Mouse (Mus musculus): ENCODE results near the gene Tcl1b5. TPM values are rescaled to one million over a fixed set of nuclear protein-coding genes. Genes with fewer than 3 reads are reported as not detected.
"Not testable (repeated sequence)": the region's sequence is repeated elsewhere in the genome, so short reads cannot be mapped to it uniquely, and the experiment has no call there.

Gene Tcl1b5
- polyA plus RNA-seq (2015; fragmentation: Nextera tagmentation; extraction: Ambion mirVana): not detected in 2 replicates

GRCm38 (mm10) chr12:105176044-105176443 lies at the start of gene Tcl1b5:
TSS of gene Tcl1b5 (plus strand) at chr12:105176344.
- not testable (repeated sequence) for H3K4me1 ChIP-seq; H3K36me3 ChIP-seq; H3K9ac ChIP-seq; H3K27me3 ChIP-seq (replicated peaks); H3K4me2 ChIP-seq; H3K9me3 ChIP-seq; H3K27ac ChIP-seq; H3K4me3 ChIP-seq (replicated peaks); ATAC-seq (ENCODE audit: insufficient read depth, low FRiP score, low read depth)
- 50% methylated on average over 3 of the region's 3 CpGs for WGBS

- Histone ChIP-seq H3K27ac (no peak overlapping the region), H3K9me3 (no peaks in the 10 kb centered on the region), H3K27me3 (replicated peaks) (no peaks in the 10 kb centered on the region), H3K9ac (no peak overlapping the region), H3K36me3 (no peaks in the 10 kb centered on the region), H3K4me2 (no peak overlapping the region), H3K4me1 (no peaks in the 10 kb centered on the region), H3K4me3 (replicated peaks) (no peak overlapping the region)
- WGBS: 73% methylated on average over 4 of the region's 4 CpGs
- no peak for ATAC-seq (ENCODE audit: insufficient read depth, low FRiP score, low read depth)
Observed at GRCm38 (mm10) chr12:105126516-105126915, 49.6 kb upstream of the Tcl1b5 start.

DNA sequence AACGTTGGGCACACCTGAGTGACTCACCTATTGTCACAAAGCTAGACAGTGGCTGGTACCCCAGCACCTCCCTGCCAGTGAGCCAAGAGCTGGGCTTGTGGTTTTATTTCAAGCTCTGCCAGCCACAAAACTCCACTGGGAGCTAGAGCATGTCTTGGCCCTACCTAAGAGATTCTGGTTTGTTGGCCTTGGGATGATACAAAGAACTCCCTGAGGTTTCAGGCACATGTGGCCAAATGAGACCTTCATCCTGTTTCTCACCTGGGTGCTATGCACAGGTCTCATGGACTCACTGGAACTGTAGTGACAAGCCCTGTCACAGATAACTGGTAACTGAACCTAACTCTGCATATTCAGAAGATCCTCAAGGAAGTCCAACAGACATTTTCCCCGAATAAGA lies 48.5 kb upstream of the Tcl1b5 start:
- Histone ChIP-seq H3K9ac (no peak overlapping the region), H3K4me2 (no peak overlapping the region), H3K27me3 (replicated peaks) (no peaks in the 10 kb centered on the region), H3K27ac (no peak overlapping the region), H3K4me3 (replicated peaks) (no peak overlapping the region), H3K36me3 (no peaks in the 10 kb centered on the region), H3K4me1 (no peaks in the 10 kb centered on the region), H3K9me3 (no peaks in the 10 kb centered on the region)
- no peak for ATAC-seq (ENCODE audit: insufficient read depth, low FRiP score, low read depth)
- 78% methylated on average over 2 of the region's 2 CpGs for WGBS

DNA sequence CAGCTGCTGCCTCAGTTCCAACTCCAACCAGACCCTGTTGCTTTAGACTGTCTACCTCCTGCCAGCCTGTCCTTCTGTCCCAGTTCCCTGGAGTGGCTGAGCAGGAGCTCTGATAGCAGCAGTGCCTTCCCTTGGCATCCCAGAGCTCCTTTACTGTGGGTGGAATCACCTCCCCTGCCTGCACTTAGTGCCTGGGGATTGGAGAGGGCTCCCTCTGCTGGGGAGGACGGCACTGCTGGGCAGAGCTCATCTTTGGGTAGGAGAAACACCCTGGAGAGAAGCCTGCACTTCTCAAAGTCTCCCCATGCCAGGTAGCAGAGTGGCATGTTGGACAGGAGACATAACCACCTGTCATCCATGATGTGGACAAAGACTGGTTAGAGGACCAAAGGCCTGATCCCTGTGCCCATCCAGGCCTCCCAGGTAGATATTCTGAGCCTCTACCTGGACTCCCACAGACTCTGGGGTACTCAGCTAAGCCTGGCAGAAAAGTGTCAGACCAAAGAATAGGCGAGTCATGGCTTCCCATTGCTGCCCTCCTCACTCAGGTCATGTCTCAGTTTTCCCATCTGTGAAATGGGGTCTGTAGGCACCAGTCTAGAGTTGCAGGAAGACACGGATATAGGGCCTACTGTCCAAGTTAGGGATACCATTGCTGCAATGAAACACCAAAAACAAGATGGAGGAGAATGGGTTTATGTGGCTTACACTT lies 46.5 kb upstream of the Tcl1b5 start:
- not testable (repeated sequence) for H3K9me3 ChIP-seq; H3K4me3 ChIP-seq (replicated peaks); H3K4me1 ChIP-seq; H3K36me3 ChIP-seq; H3K4me2 ChIP-seq; H3K27ac ChIP-seq; ATAC-seq (ENCODE audit: insufficient read depth, low FRiP score, low read depth); H3K27me3 ChIP-seq (replicated peaks); H3K9ac ChIP-seq
- 66% methylated on average over 3 of the region's 3 CpGs for WGBS

DNA sequence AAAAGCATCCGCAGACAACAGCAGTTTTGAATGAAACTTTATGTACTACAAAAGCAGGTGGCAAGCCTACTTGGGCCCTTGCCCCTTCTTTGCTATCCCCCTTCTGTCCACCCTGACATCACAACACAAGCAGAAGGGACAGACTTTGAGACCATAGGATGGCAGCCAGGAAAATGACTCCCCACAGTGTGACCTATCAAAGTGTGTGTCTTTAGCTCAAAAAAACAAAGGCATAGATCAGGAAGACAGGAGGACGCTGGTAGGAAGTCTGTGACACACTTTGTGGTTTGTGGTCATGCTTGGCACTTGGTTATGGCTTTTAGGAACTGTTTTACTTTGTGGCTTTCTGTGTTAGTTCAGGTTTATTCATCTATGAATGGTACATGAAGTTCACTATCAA lies 42.0 kb upstream of the Tcl1b5 start:
- not testable (repeated sequence) for H3K4me2 ChIP-seq; H3K4me1 ChIP-seq; H3K27me3 ChIP-seq (replicated peaks); H3K9ac ChIP-seq; H3K4me3 ChIP-seq (replicated peaks); H3K9me3 ChIP-seq; H3K36me3 ChIP-seq; ATAC-seq (ENCODE audit: insufficient read depth, low FRiP score, low read depth); H3K27ac ChIP-seq
- WGBS: 68% methylated on average over 2 of the region's 2 CpGs

DNA sequence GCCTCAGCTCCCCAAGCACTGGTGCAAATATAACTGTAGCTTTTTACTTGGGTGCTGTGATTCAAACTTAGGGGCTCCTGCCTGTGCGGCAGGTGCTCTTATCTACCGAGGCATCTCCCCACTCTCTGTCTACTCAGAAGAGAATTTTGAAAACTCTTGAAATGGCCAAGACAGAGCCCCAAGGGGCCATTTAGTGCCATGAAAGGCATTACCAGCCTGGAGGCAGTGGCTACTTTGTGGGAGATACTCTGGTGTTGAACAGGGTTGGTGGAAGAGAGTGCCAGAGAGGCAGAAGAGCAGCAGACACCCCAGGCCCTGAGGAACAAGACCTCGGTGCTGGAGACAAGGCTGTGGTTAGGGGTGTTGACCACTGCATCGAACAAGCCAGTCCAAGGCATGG lies 41.3 kb upstream of the Tcl1b5 start:
- 73% methylated on average over 4 of the region's 4 CpGs for WGBS
- H3K27ac ChIP-seq; H3K4me2 ChIP-seq; H3K4me3 ChIP-seq (replicated peaks); ATAC-seq (ENCODE audit: insufficient read depth, low FRiP score, low read depth); H3K4me1 ChIP-seq; H3K9ac ChIP-seq; H3K36me3 ChIP-seq; H3K27me3 ChIP-seq (replicated peaks); H3K9me3 ChIP-seq: not testable (repeated sequence)

- not testable (repeated sequence) for H3K9me3 ChIP-seq; ATAC-seq (ENCODE audit: insufficient read depth, low FRiP score, low read depth); H3K4me1 ChIP-seq; H3K4me2 ChIP-seq; H3K9ac ChIP-seq; H3K4me3 ChIP-seq (replicated peaks); H3K36me3 ChIP-seq; H3K27me3 ChIP-seq (replicated peaks); H3K27ac ChIP-seq
- 69% methylated on average over 1 of the region's 1 CpGs for whole genome bisulfite sequencing
Observed at GRCm38 (mm10) chr12:105137729-105138128, 38.4 kb upstream of the Tcl1b5 start.

- Histone ChIP-seq H3K9ac (no peak overlapping the region), H3K27me3 (replicated peaks) (no peaks in the 10 kb centered on the region), H3K9me3 (no peaks in the 10 kb centered on the region), H3K36me3 (no peaks in the 10 kb centered on the region), H3K4me3 (replicated peaks) (no peak overlapping the region), H3K27ac (no peak overlapping the region), H3K4me2 (no peak overlapping the region), H3K4me1 (no peaks in the 10 kb centered on the region)
- 89% methylated on average over 3 of the region's 3 CpGs for WGBS
- ATAC-seq (ENCODE audit: insufficient read depth, low FRiP score, low read depth): no peak
Observed at GRCm38 (mm10) chr12:105143096-105143495, 33.0 kb upstream of the Tcl1b5 start.

DNA sequence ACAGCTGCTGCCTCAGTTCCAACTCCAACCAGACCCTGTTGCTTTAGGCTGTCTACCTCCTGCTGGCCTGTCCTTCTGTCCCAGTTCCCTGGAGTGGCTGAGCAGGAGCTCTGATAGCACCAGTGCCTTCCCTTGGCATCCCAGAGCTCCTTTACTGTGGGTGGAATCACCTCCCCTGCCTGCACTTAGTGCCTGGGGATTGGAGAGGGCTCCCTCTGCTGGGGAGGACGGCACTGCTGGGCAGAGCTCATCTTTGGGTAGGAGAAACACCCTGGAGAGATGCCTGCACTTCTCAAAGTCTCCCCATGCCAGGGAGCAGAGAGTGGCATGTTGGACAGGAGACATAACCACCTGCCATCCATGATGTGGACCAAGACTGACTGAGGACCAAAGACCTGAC lies 31.2 kb upstream of the Tcl1b5 start:
- H3K9ac ChIP-seq; H3K4me1 ChIP-seq; H3K9me3 ChIP-seq; H3K27me3 ChIP-seq (replicated peaks); H3K4me2 ChIP-seq; H3K4me3 ChIP-seq (replicated peaks); ATAC-seq (ENCODE audit: insufficient read depth, low FRiP score, low read depth); H3K36me3 ChIP-seq; H3K27ac ChIP-seq: not testable (repeated sequence)
- WGBS: 26% methylated on average over 1 of the region's 1 CpGs

DNA sequence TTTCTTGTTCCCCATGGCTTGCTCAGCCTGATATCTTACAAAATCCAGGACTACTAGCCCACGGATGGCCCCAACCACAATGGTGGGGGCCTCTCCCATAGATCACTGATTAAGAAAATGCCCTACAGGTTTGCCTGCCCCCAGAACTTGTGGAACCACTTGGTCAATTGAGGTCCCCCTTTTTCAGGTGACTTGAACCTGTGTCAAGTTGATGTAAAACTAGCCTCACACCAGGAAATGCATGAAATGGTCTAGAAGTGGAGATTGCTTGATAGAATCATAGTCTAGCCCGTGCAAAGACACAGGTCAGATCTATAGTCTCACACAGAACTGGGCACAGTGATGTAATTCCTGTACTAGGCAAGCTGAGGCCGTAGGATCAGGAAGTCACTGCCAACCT lies 30.4 kb upstream of the Tcl1b5 start, which contains the start of gene Tcl1b2:
TSS of gene Tcl1b2 (plus strand) at position 301 of the 400 bp plus-strand sequence.
- H3K36me3 ChIP-seq: no peaks in the 10 kb centered on the region
- no peaks in the 10 kb centered on the region for H3K27me3 ChIP-seq (replicated peaks)
- H3K9ac ChIP-seq: no peak within 1 kb of the TSS
- WGBS: 75% methylated on average over 3 of the region's 3 CpGs
- no peak for ATAC-seq (ENCODE audit: insufficient read depth, low FRiP score, low read depth)
- no peak within 1 kb of the TSS for H3K27ac ChIP-seq
- no peaks in the 10 kb centered on the region for H3K4me1 ChIP-seq
- H3K9me3 ChIP-seq: no peaks in the 10 kb centered on the region
- no peak within 1 kb of the TSS for H3K4me3 ChIP-seq (replicated peaks)
- no peak within 1 kb of the TSS for H3K4me2 ChIP-seq

GRCm38 (mm10) chr12:105155286-105155685 lies 20.9 kb upstream of the Tcl1b5 start:
- H3K4me2 ChIP-seq; H3K4me1 ChIP-seq; H3K27me3 ChIP-seq (replicated peaks); H3K4me3 ChIP-seq (replicated peaks); H3K36me3 ChIP-seq; H3K27ac ChIP-seq; H3K9ac ChIP-seq; H3K9me3 ChIP-seq; ATAC-seq (ENCODE audit: insufficient read depth, low FRiP score, low read depth): not testable (repeated sequence)
- WGBS: 70% methylated on average over 4 of the region's 4 CpGs

DNA sequence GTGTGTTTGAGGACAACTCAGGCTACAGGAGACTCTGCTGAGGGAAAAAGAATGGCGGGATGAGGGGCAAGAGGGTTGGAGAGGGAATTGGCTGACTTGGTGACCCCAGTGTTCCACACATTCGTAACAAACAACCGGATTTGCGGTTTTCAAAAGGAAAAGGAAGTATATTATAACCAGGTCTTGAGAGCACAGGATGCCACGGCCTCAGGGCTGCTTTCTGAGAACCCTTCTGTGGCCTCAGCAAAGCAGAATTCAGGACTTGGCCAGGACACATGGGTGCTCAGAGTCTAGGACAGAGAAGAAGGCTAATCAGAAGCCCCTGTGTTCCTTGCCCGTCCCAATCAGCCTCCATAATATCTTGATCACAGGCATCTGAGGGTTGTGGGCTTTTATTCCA lies 17.3 kb upstream of the Tcl1b5 start:
- no peak for ATAC-seq (ENCODE audit: insufficient read depth, low FRiP score, low read depth)
- 77% methylated on average over 6 of the region's 6 CpGs for WGBS

DNA sequence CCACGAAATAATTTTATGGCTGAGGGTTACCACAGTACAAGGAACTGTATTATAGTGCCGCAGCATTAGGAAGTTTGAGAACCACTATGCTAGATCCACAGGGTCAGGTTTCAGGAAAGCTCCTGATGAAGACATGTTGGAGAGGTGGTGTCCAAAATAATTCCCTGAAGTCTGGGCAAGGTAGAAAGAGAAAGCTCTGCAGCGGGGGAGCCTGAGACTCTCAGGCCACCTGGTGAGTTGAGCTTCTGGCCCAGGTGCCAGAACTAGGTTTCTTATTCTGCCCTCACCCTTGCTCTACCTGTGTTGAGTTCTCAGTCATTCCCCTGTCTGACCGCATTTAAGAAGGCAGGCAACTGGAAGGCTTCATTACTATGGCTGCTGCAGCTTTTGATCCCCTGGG lies 16.8 kb upstream of the Tcl1b5 start, which contains the start of gene Tcl1b1:
TSS of gene Tcl1b1 (plus strand) at position 301 of the 400 bp plus-strand sequence.
- no peak within 1 kb of the TSS for H3K4me3 ChIP-seq (replicated peaks)
- H3K4me1 ChIP-seq: no peaks in the 10 kb centered on the region
- no peaks in the 10 kb centered on the region for H3K27me3 ChIP-seq (replicated peaks)
- no peaks in the 10 kb centered on the region for H3K9me3 ChIP-seq
- H3K9ac ChIP-seq: no peak within 1 kb of the TSS
- H3K27ac ChIP-seq: no peak within 1 kb of the TSS
- H3K36me3 ChIP-seq: no peaks in the 10 kb centered on the region
- WGBS: 79% methylated on average over 4 of the region's 4 CpGs
- no peak for ATAC-seq (ENCODE audit: insufficient read depth, low FRiP score, low read depth)
- no peak within 1 kb of the TSS for H3K4me2 ChIP-seq

More for the DNA sequence above, 17.3 kb upstream of the Tcl1b5 start:
- Histone ChIP-seq H3K36me3 (no peaks in the 10 kb centered on the region), H3K27ac (no peak overlapping the region), H3K27me3 (replicated peaks) (no peaks in the 10 kb centered on the region), H3K4me1 (no peaks in the 10 kb centered on the region), H3K4me2 (no peak overlapping the region), H3K9ac (no peak overlapping the region), H3K9me3 (no peaks in the 10 kb centered on the region), H3K4me3 (replicated peaks) (no peak overlapping the region)

Measured in stomach, embryonic 15.5 days (tissue).